Mouse (Mus musculus): ENCODE data around the gene Hcfc2. TPM values are rescaled to one million over a fixed set of nuclear protein-coding genes. Genes with fewer than 3 reads are reported as not detected.

Hcfc2 gene
- polyA plus RNA-seq, 1 experiment from 2014 or later, result 27.4 TPM

GRCm38 (mm10) chr10:82782472-82782871 is 86.5 kb downstream of the Hcfc2 start:
- WGBS, result 35% methylated on average over 2 of the region's 2 CpGs
- no peak for DNase-seq (ENCODE audit: low spot score)

GRCm38 (mm10) chr10:82789181-82789580 is 93.2 kb downstream of the Hcfc2 start:
- Histone ChIP-seq H3K9me3 (replicated peaks) (no peaks in the 10 kb centered on the region), H3K36me3 (no peaks in the 10 kb centered on the region), H3K27ac (no peak overlapping the region), H3K4me1 (no peaks in the 10 kb centered on the region), H3K4me3 (no peak overlapping the region), H3K27me3 (ENCODE audit: low read depth, poor library complexity, severe bottlenecking) (no peaks in the 10 kb centered on the region)
- DNase-seq (ENCODE audit: low spot score), result no peak

More at GRCm38 (mm10) chr10:82782472-82782871, 86.5 kb downstream of the Hcfc2 start:
- no peaks in the 10 kb centered on the region for H3K27me3 ChIP-seq (ENCODE audit: low read depth, poor library complexity, severe bottlenecking)
- no peaks in the 10 kb centered on the region for H3K36me3 ChIP-seq
- no peaks in the 10 kb centered on the region for H3K9me3 ChIP-seq (replicated peaks)
- H3K4me1 ChIP-seq, result peaks cover 6% of the 10 kb centered on the region
- H3K4me3 ChIP-seq, result no peak overlapping the region
- no peak overlapping the region for H3K27ac ChIP-seq

DNA sequence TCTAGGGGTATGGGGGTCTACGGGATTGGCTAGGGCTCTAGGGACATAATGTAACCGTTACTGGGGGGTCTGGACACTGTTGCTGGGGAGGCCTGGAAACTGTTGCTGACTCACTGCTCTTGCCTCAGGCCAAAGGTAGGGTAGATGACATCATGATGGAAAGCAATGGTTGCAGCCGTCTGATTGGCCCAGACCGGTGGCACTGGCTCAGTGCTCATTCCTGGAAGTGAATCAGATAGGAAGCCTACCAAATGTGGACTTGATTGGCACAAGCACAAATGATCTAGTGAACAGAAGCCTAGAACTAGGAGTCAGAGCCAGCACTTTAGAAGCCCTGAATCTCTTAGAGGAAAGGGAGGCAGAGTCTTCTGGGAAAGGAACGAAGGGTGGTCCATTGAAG is 94.5 kb downstream of the Hcfc2 start:
- H3K27ac ChIP-seq, result no peak overlapping the region
- DNase-seq (ENCODE audit: low spot score), result no peak
- H3K9me3 ChIP-seq (replicated peaks), result no peaks in the 10 kb centered on the region
- no peaks in the 10 kb centered on the region for H3K36me3 ChIP-seq
- no peak overlapping the region for H3K4me3 ChIP-seq
- peaks cover 6% of the 10 kb centered on the region; the same call in 1 of the 2 replicates for H3K4me1 ChIP-seq
- H3K27me3 ChIP-seq (ENCODE audit: low read depth, poor library complexity, severe bottlenecking), result no peaks in the 10 kb centered on the region
- 89% methylated on average over 5 of the region's 5 CpGs for WGBS

GRCm38 (mm10) chr10:82791713-82792112 is 95.8 kb downstream of the Hcfc2 start:
- DNase-seq (ENCODE audit: low spot score), result no peak
- H3K27ac ChIP-seq, result no peak overlapping the region
- peaks cover 11% of the 10 kb centered on the region for H3K4me1 ChIP-seq
- no peaks in the 10 kb centered on the region for H3K27me3 ChIP-seq (ENCODE audit: low read depth, poor library complexity, severe bottlenecking)
- H3K36me3 ChIP-seq, result no peaks in the 10 kb centered on the region
- no peak overlapping the region for H3K4me3 ChIP-seq
- no peaks in the 10 kb centered on the region for H3K9me3 ChIP-seq (replicated peaks)
- WGBS, result 92% methylated on average over 3 of the region's 3 CpGs

Other genes with a start within 250 kb of the Hcfc2 start
- gene Gm1553, start 203.5 kb upstream of the Hcfc2 start, polyA plus RNA-seq (2016; fragmentation: Nextera tagmentation; extraction: Ambion mirVana), result not detected in 2 replicates
- 42.3 and 45.2 TPM in 2 replicates for gene 1190007I07Rik, start 72.9 kb upstream of the Hcfc2 start, polyA plus RNA-seq (2016; fragmentation: Nextera tagmentation; extraction: Ambion mirVana)
- 240 and 264 TPM in 2 replicates for gene Tdg, start 66.3 kb upstream of the Hcfc2 start, polyA plus RNA-seq (2016; fragmentation: Nextera tagmentation; extraction: Ambion mirVana)
- 2.9 and 4.4 TPM in 2 replicates for gene Glt8d2, start 5.5 kb upstream of the Hcfc2 start, polyA plus RNA-seq (2016; fragmentation: Nextera tagmentation; extraction: Ambion mirVana)
- 56.8 and 64.1 TPM in 2 replicates for gene Nfyb, start 68.0 kb downstream of the Hcfc2 start, polyA plus RNA-seq (2016; fragmentation: Nextera tagmentation; extraction: Ambion mirVana)
- 168 and 183 TPM in 2 replicates for gene Txnrd1, start 137.8 kb downstream of the Hcfc2 start, polyA plus RNA-seq (2016; fragmentation: Nextera tagmentation; extraction: Ambion mirVana)
- gene Eid3, start 170.5 kb downstream of the Hcfc2 start, polyA plus RNA-seq (2016; fragmentation: Nextera tagmentation; extraction: Ambion mirVana), result 0.56 and 0.63 TPM in 2 replicates

Measured in limb, embryonic 10.5 days (tissue).